10 mouse cellular contexts compared by ENCODE assay signal in the genomic region with DNA sequence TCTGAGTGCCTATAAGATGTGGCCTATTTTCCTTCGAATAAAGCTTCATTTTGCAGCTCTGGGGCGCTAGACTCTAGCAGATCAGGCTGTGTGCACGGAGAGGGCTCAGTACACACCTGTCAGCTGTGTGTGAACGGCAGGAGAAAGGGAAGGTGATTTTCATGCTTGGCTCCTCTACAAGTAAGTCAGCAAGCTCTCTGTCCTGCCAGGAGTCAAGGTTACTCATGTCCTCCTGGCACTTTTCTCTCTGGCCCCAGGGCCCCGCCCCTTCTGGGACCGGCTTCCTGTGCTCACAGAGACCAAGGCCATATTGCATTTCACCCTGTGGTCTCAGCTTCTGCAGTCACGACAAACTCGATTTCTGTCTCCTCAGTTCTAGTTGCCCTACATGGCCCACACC.
DNase-seq lines count a peak whose midpoint lies in the region; ATAC-seq and TF ChIP-seq lines count a peak whose summit lies in the region.
"Had no signal": no experiment of that assay in that cellular context is flagged by ENCODE, and none has a peak within 500 bp of the region (broad histone marks: within the 10 kb centered on the region; RNA-seq: fewer than 3 reads in every experiment).

No protein-coding gene starts in this region.

- TF ChIP-seq CTCF in forebrain, postnatal 0 days (IDR thresholded peaks at IDR 0.05; ENCODE audit: low read depth): peak; percentile 16; the same call in 1 of the 2 replicates

- H3K4me3 ChIP-seq in forebrain, postnatal 0 days (ENCODE audit: low read depth, low read length): no peak overlapping the region
- no peak overlapping the region for H3K4me3 ChIP-seq in forebrain, embryonic 13.5 days
- no peak overlapping the region for H3K4me3 ChIP-seq in neural tube, embryonic 13.5 days
- H3K4me3 ChIP-seq: erythroblast, embryonic 14.5 days; limb, embryonic 15.5 days had no signal

- H3K27ac ChIP-seq in forebrain, postnatal 0 days (ENCODE audit: low read depth, low read length): no peak overlapping the region
- no peak overlapping the region for H3K27ac ChIP-seq in forebrain, embryonic 13.5 days
- peak overlapping the region; percentile 14; the same call in 1 of the 2 replicates for H3K27ac ChIP-seq in neural tube, embryonic 13.5 days (replicated peaks)
- H3K27ac ChIP-seq: limb, embryonic 15.5 days had no signal

- intact Hi-C loops in left cerebral cortex, postnatal 36 days (cut with DNase I): no loop called here

- DNase-seq in forebrain, postnatal 0 days: no peak
- DNase-seq in neural tube, embryonic 10.5 days (ENCODE audit: extremely low spot score, low spot score): no peak
- peak; percentile 71 to 86 for DNase-seq in gastrocnemius, adult 8-10 months (ENCODE audit: low spot score in 2 of 2)
- DNase-seq in kidney, postnatal 4 days: peak; percentile 36 to 59
- no peak for DNase-seq in left cerebral cortex, postnatal 36 days (ENCODE audit: low spot score in 2 of 2)

- 0 out of 2 replicates have a peak, but pooled peaks cover 9% of the 10 kb centered on the region for H3K4me1 ChIP-seq in forebrain, postnatal 0 days (ENCODE audit: insufficient read depth)
- H3K4me1 ChIP-seq in forebrain, embryonic 13.5 days: peaks cover 33% of the 10 kb centered on the region
- H3K4me1 ChIP-seq in neural tube, embryonic 13.5 days (replicated peaks): peaks cover 51% of the 10 kb centered on the region

- H3K36me3 ChIP-seq in forebrain, postnatal 0 days (ENCODE audit: insufficient read depth): no peaks in the 10 kb centered on the region
- H3K36me3 ChIP-seq in forebrain, embryonic 13.5 days (ENCODE audit: poor library complexity, severe bottlenecking): 0 out of 2 replicates have a peak, but pooled peaks cover 5% of the 10 kb centered on the region
- 0 out of 2 replicates have a peak, but pooled peaks cover 5% of the 10 kb centered on the region for H3K36me3 ChIP-seq in neural tube, embryonic 13.5 days

- 74% methylated on average over 8 of the region's 8 CpGs for WGBS in forebrain, postnatal 0 days
- WGBS in forebrain, embryonic 13.5 days: 83% methylated on average over 8 of the region's 8 CpGs
- 81% methylated on average over 8 of the region's 8 CpGs for WGBS in neural tube, embryonic 13.5 days

- no peaks in the 10 kb centered on the region for H3K27me3 ChIP-seq in forebrain, postnatal 0 days (ENCODE audit: insufficient read depth, low read length)
- no peaks in the 10 kb centered on the region for H3K27me3 ChIP-seq in forebrain, embryonic 13.5 days
- H3K27me3 ChIP-seq in neural tube, embryonic 13.5 days: no peaks in the 10 kb centered on the region; the same call in 1 of the 2 replicates
- H3K27me3 ChIP-seq: limb, embryonic 15.5 days had no signal

- no peaks in the 10 kb centered on the region for H3K9me3 ChIP-seq in forebrain, postnatal 0 days (ENCODE audit: low read length)
- H3K9me3 ChIP-seq in forebrain, embryonic 13.5 days (replicated peaks): no peaks in the 10 kb centered on the region
- no peaks in the 10 kb centered on the region for H3K9me3 ChIP-seq in neural tube, embryonic 13.5 days
- H3K9me3 ChIP-seq: limb, embryonic 15.5 days had no signal

- ATAC-seq in forebrain, postnatal 0 days: peak; percentile 50; the same call in 1 of the 2 replicates
- ATAC-seq in forebrain, embryonic 13.5 days: no peak
- no peak for ATAC-seq in neural tube, embryonic 13.5 days (ENCODE audit: low read depth)
- ATAC-seq in megakaryocyte-erythroid progenitor cell, adult 5-6 weeks (replicated peaks; ENCODE audit: low FRiP score, low TSS enrichment, poor library complexity, severe bottlenecking): no peak

- no peak overlapping the region for H3K9ac ChIP-seq in forebrain, postnatal 0 days
- no peak overlapping the region for H3K9ac ChIP-seq in forebrain, embryonic 13.5 days
- no peak overlapping the region for H3K9ac ChIP-seq in neural tube, embryonic 13.5 days
- H3K9ac ChIP-seq: limb, embryonic 15.5 days had no signal

- H3K4me2 ChIP-seq in forebrain, postnatal 0 days (ENCODE audit: low read depth): no peak overlapping the region
- no peak overlapping the region for H3K4me2 ChIP-seq in forebrain, embryonic 13.5 days
- no peak overlapping the region for H3K4me2 ChIP-seq in neural tube, embryonic 13.5 days
- H3K4me2 ChIP-seq: limb, embryonic 15.5 days had no signal

Comparison
In these comparisons a context has a peak if more than half of its experiments do, and no peak if none do; other contexts are left out.
1. DNase-seq: peak in gastrocnemius, adult 8-10 months (2 of 2) and kidney, postnatal 4 days (2 of 2); none in forebrain, postnatal 0 days (single experiment), neural tube, embryonic 10.5 days (single experiment) and left cerebral cortex, postnatal 36 days (0 of 2).